9 mouse cellular contexts compared by ENCODE assay signal in the genomic region with DNA sequence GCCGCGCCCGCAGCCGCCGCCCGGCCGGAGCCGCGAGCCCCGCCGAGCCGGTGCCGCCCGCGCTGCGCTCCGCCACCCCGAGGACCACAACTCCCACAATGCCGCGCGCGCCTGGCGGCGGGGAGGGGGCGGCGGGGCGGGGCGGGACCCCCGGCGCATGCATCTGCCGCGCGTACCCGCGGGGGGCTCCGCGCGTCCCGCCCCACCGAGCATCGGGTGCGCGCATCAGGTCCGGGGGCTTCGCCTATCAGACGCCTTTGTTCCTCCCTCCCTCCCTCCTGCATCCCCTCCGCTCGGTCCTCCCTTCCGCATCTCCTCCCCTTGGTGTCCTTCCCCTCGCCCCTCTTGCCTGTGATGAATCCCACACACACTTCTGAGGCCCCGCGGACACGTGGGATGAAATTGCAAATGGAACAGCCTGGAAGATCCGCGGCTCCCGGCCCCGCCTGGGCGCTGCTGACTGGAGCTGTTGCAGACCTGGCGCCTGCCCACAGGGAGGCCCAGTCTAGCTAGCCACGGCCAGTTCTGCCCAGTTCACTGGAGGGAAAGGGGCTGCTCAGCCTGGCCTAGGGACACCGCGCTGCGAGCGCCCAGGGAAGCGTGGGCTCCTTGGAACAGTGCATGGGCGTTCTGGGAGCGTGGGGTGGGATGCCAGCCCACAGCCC. TPM values are rescaled to one million over a fixed set of nuclear protein-coding genes. Genes with fewer than 3 reads are reported as not detected.
DNase-seq lines count a peak whose midpoint lies in the region; ATAC-seq and TF ChIP-seq lines count a peak whose summit lies in the region.
"Had no signal": no experiment of that assay in that cellular context is flagged by ENCODE, and none has a peak within 500 bp of the region (broad histone marks: within the 10 kb centered on the region; RNA-seq: fewer than 3 reads in every experiment).

A gene (minus strand): TSS at position 88 of the 665 bp plus-strand sequence.

- ATAC-seq in kidney, embryonic 14.5 days (ENCODE audit: low FRiP score, low TSS enrichment): peak; percentile 87
- peak; percentile 64 for ATAC-seq in frontal cortex, adult (ENCODE audit: low TSS enrichment)
- peak; percentile 87 for ATAC-seq in hindbrain, embryonic 14.5 days (ENCODE audit: low FRiP score)

- 1% methylated on average over 30 of the region's 67 CpGs for WGBS in kidney, embryonic 14.5 days
- WGBS in hindbrain, embryonic 14.5 days: 1% methylated on average over 27 of the region's 67 CpGs

- no peak for TF ChIP-seq POLR2A in myocyte (IDR thresholded peaks at IDR 0.05; ENCODE audit: insufficient read length, low read depth)

- peak within 1 kb of the TSS; percentile 90 for H3K4me2 ChIP-seq in kidney, embryonic 14.5 days (replicated peaks; ENCODE audit: low read depth, low read length)
- peak within 1 kb of the TSS; percentile 62 for H3K4me2 ChIP-seq in hindbrain, embryonic 14.5 days (replicated peaks)
- H3K4me2 ChIP-seq in myocyte (ENCODE audit: low read depth): peak within 1 kb of the TSS; percentile 42

- H3K9me3 ChIP-seq in kidney, embryonic 14.5 days (ENCODE audit: control insufficient read depth, low read length): no peaks in the 10 kb centered on the region
- H3K9me3 ChIP-seq in hindbrain, embryonic 14.5 days (ENCODE audit: control insufficient read depth, low read length): no peaks in the 10 kb centered on the region

- intact Hi-C loops in left cerebral cortex, postnatal 36 days (cut with DNase I): loop anchor here (5.0 kb wide), 1 partner anchor 32 kb away; no protein-coding TSS in a partner anchor

- H3K4me3 ChIP-seq in kidney, embryonic 14.5 days (ENCODE audit: low read length): peak within 1 kb of the TSS; percentile 47
- H3K4me3 ChIP-seq in hindbrain, embryonic 14.5 days (replicated peaks; ENCODE audit: low read length): peak within 1 kb of the TSS; percentile 69
- peak within 1 kb of the TSS; percentile 8 for H3K4me3 ChIP-seq in myocyte

- no peaks in the 10 kb centered on the region for H3K79me2 ChIP-seq in myocyte (ENCODE audit: control insufficient read depth, insufficient read depth)

- H3K4me1 ChIP-seq in kidney, embryonic 14.5 days (ENCODE audit: control insufficient read depth, insufficient read depth, low read length): no peaks in the 10 kb centered on the region; the same call in 1 of the 2 replicates
- H3K4me1 ChIP-seq in hindbrain, embryonic 14.5 days (replicated peaks; ENCODE audit: control insufficient read depth, insufficient read depth, low read length): peaks cover 42% of the 10 kb centered on the region

- H3K27me3 ChIP-seq in kidney, embryonic 14.5 days (ENCODE audit: control insufficient read depth, insufficient read depth, low read length): peaks cover 12% of the 10 kb centered on the region; the same call in 1 of the 2 replicates
- no peaks in the 10 kb centered on the region for H3K27me3 ChIP-seq in hindbrain, embryonic 14.5 days (ENCODE audit: control insufficient read depth, insufficient read depth, low read length)
- H3K27me3 ChIP-seq in myocyte (ENCODE audit: control insufficient read depth, insufficient read depth, insufficient read length): peaks cover 13% of the 10 kb centered on the region

- H3ac ChIP-seq in myocyte (ENCODE audit: control insufficient read depth, insufficient read length): peak within 1 kb of the TSS; percentile 45

- DNase-seq in kidney, adult 18-20 months: no peak
- DNase-seq in cerebellum, adult 9-10 months: peak; percentile 76
- DNase-seq in hindbrain, embryonic 14.5 days (ENCODE audit: low spot score): peak; percentile 87
- DNase-seq in left cerebral cortex, postnatal 36 days (ENCODE audit: low spot score in 2 of 2): peak; percentile 86 to 88
- DNase-seq in T-cell, adult 2 months (ENCODE audit: low spot score): no peak

- H3K9ac ChIP-seq in kidney, embryonic 14.5 days (ENCODE audit: low read depth, low read length): peak within 1 kb of the TSS; percentile 63
- peak within 1 kb of the TSS; percentile 79 for H3K9ac ChIP-seq in hindbrain, embryonic 14.5 days

- no peaks in the 10 kb centered on the region for H3K36me3 ChIP-seq in kidney, embryonic 14.5 days (ENCODE audit: control insufficient read depth, insufficient read depth, low read length)
- H3K36me3 ChIP-seq in hindbrain, embryonic 14.5 days (replicated peaks; ENCODE audit: control insufficient read depth, insufficient read depth): peaks cover 19% of the 10 kb centered on the region
- H3K36me3 ChIP-seq in myocyte (ENCODE audit: control insufficient read depth, insufficient read depth): no peaks in the 10 kb centered on the region

- H3K27ac ChIP-seq in kidney, embryonic 14.5 days (ENCODE audit: low read depth, low read length): peak within 1 kb of the TSS; percentile 57
- H3K27ac ChIP-seq in hindbrain, embryonic 14.5 days: peak within 1 kb of the TSS; percentile 93

TF ChIP-seq in myocyte, 11 proteins besides CTCF, POLR2A, EP300 and RAD21:
- no peak for TF ChIP-seq SRF (IDR thresholded peaks at IDR 0.05; ENCODE audit: control insufficient read depth, insufficient read length, low read depth)
- no peak for TF ChIP-seq REST (IDR thresholded peaks at IDR 0.05; ENCODE audit: insufficient read depth, insufficient read length)

RNA-seq across cellular contexts. Expression of the gene that starts here (rescaled TPM):
- 8.2 and 9.0 TPM in 2 replicates for polyA plus RNA-seq in kidney, embryonic 14.5 days (2014; fragmentation: Nextera tagmentation; extraction: Ambion mirVana)
- polyA plus RNA-seq in hindbrain, embryonic 14.5 days (2014; fragmentation: Nextera tagmentation; extraction: Ambion mirVana): 79.3 and 85.9 TPM in 2 replicates
- total RNA-seq in left cerebral cortex, postnatal 36 days (2021): 100 to 1,000 TPM; 161 to 181 TPM
- polyA plus RNA-seq in myocyte (2012; fragmentation: generic; extraction: Trizol): 0.67 TPM
- total RNA-seq: CH12.LX had no signal

Comparison
In these comparisons a context has a peak if more than half of its experiments do, and no peak if none do; other contexts are left out.
1. H3K4me3 ChIP-seq: peak in every context shown above with its lines; median percentile 69 in hindbrain, embryonic 14.5 days; 47 in kidney, embryonic 14.5 days; 8 in myocyte.
2. DNase-seq: peak in cerebellum, adult 9-10 months (single experiment), hindbrain, embryonic 14.5 days (single experiment) and left cerebral cortex, postnatal 36 days (2 of 2); none in kidney, adult 18-20 months (single experiment) and T-cell, adult 2 months (single experiment).
3. Peak in every context shown above with its lines, with median percentiles within 50 percentile points of each other: ATAC-seq and H3K4me2 ChIP-seq.